Mouse (Mus musculus) ZHBTc4 (cell line): Measurements from ENCODE around the gene Nlrx1.

Source experiments
- DNase-seq: peaks from one replicate; pipeline ENCODE4 v3.0.0-alpha.2; 2011; ENCODE audit warnings: low read depth, low spot score

The Nlrx1 gene

DNA sequence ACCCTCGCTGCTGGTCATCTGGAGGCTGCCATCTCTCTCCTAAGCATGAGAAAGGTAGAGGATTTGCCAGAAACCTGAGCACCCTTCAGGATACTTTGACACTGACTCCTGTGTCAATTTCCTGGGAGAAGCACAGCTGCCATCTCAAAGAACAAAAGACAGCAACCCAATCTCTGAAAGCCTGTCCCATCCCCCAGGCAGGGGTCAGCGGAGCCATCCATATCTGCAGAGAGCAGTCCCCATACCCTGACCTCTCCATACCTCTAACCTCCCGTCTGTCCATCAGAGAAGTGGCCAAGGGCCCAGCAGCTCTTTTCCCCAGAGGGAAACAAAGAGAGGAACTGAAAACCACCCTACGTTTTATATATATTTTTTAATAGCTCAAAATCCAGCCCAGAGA lies 31.8 kb downstream of the Nlrx1 start:
- DNase-seq, result no peak

DNA sequence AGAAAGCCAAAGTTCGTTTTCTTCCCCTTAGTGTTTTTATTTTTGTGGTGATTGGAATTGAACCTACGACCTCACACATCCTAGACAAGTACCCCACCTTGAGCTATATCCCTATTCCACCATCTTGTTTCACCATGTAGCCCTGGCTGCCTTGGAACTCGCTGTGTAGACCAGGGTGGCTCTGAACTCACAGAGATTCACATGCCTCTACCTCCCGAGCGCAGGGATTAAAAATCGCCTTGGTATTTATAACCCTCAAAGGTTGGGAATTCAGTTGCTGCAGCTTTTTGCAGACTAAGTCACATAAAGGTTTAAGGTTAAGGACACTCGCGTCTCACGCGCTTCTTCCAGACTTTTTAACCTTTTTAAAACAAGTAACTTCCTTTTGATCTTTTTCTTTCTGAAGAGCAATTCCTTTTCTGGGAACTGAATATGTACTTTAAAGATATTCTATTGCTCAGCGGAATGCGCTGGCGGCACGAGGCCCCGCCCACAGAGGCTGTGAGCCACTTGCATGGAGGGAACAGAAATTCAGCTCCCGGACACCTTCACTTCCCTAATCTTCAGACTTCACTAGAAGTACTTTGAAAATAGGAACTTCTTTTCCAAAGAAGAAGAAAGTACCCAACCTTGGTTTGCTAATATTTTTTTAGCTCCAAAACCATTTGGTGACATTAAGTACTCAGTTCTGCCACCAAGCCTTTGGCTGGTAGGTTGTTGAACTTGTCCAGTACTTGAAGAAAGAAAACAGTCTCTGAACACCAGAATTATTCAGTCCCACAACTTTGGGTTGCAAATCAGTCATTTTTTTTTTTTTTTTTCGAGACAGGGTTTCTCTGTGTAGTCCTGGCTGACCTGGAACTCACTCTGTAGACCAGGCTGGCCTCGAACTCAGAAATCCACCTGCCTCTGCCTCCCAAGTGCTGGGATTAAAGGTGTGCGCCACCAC lies 33.6 kb downstream of the Nlrx1 start:
- peak; percentile 74 for DNase-seq

DNA sequence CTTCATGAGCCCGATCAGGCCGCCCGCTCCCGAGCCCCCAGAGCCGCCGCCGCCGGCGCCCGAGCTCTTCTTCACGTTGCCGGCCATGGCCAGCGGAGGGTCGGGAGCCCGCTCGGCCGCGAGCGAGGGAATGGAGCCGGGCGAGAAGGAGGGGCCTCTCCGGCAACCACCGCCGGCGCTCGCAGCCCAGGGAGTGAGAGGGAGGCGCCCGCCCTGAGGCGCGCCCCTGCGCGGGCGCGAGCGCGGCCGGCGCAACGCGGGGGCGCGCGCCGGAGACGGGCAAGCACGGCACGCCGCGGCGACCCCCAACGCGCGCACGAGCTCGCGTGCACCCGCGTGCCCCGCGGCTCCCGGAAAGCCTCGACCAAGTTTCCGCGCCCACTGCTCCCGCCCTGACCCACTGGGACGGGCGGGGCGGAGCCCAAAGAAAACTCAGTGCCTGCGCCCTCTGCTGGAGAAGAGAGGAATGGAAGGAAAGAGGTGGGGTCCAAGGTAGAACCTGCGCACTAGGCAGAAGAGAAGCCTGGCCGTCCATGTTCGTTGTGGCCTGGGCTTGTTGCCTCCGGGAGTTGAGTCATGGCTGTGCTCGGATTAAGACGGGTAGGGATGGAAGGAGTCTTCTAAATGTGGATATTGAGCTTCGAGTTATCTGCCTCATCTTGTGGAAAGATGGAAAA lies 34.5 kb downstream of the Nlrx1 start, which contains the start of gene Cbl:
Cbl (minus strand) TSS at position 248 of the 677 bp plus-strand sequence.
- DNase-seq, result peak; percentile 98

- peak; percentile 66 for DNase-seq
Measured at GRCm38 (mm10) chr9:44233021-44233801, 35.2 kb downstream of the Nlrx1 start.

- DNase-seq, result no peak
Measured at GRCm38 (mm10) chr9:44231609-44232008, 36.8 kb downstream of the Nlrx1 start.

- no peak for DNase-seq
Measured at GRCm38 (mm10) chr9:44225993-44226392, 42.4 kb downstream of the Nlrx1 start.

GRCm38 (mm10) chr9:44213538-44213937 lies 54.9 kb downstream of the Nlrx1 start:
- peak; percentile 24 for DNase-seq

DNA sequence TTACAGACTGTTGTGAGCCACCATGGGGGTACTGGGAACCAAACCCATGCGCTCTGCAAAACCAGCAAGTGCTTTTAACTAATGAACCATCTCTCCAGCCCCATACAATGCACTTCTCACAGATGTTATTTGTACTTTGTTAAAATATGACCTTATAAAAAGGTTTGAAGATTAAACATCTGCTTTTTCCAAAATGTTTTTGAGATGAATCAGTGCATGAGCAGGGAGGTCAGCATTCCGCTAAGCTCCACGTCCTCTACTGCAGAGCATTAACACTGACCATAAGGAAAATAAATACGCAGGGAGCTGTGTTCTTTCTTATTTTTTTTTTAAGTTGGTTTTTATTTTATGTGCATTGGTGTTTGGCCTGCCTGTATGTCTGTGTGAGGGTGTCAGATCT lies 56.0 kb downstream of the Nlrx1 start:
- no peak for DNase-seq

DNA sequence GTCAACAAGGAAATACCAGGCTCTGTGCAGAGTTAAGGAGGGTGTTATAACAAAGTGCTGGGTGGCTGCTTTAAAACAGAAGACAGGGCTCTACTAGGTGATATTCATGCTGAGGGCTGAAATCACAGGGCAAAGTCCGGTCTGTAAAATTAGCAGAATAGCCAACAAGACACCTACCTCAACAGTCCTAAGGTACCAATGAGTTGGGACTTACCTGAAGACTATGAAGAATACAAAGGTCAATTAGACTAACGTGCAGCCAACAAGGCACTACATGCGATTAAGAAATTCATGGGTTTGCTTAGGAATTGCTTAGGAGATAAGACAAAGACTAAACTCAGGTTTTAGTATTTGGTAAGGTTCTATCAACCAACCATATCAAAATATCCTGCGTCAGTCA lies 59.0 kb downstream of the Nlrx1 start:
- DNase-seq, result no peak

- DNase-seq, result no peak
Measured at GRCm38 (mm10) chr9:44207840-44208239, 60.6 kb downstream of the Nlrx1 start.
